Mouse (Mus musculus): ENCODE measurements around the gene Fam19a3. TPM values are rescaled to one million over a fixed set of nuclear protein-coding genes. Genes with fewer than 3 reads are reported as not detected.

Gene Fam19a3
- polyA plus RNA-seq, 1 experiment from 2014 or later = 0.12 TPM

DNA sequence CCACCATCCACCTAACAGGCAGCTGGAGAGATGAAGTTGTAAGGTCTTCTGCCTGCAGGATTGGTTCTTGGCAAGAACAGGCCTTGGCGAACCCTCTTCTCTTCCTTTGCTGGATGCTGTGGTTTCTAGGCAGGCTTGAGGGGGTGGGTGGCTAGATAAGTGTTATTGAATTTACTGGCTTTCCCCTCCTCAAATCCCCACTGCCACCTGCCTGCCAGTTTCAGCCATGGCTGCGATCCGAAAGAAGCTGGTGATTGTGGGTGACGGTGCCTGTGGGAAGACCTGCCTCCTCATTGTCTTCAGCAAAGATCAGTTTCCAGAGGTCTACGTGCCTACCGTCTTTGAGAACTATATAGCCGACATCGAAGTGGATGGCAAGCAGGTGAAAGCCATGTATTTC is 10.0 kb upstream of the Fam19a3 start:
- Histone ChIP-seq H3K27ac (replicated peaks) (0 out of 2 replicates have a peak overlapping the region, but pooled peaks have one; percentile 23), H3K36me3 (peaks cover 35% of the 10 kb centered on the region), H3K9me3 (replicated peaks) (no peaks in the 10 kb centered on the region), H3K4me1 (peaks cover 74% of the 10 kb centered on the region), H3K9ac (no peak overlapping the region), H3K4me2 (replicated peaks) (no peak overlapping the region), H3K27me3 (no peaks in the 10 kb centered on the region), H3K4me3 (replicated peaks) (no peak overlapping the region)
- 75% methylated on average over 8 of the region's 8 CpGs for WGBS
- no peak for ATAC-seq (ENCODE audit: insufficient number of reproducible peaks, low FRiP score, low TSS enrichment, low read depth)

- H3K4me3 ChIP-seq (replicated peaks) = peak overlapping the region; percentile 75
- H3K27me3 ChIP-seq = no peaks in the 10 kb centered on the region
- peak overlapping the region; percentile 86 for H3K27ac ChIP-seq (replicated peaks)
- WGBS = 23% methylated on average over 4 of the region's 4 CpGs
- H3K9ac ChIP-seq = peak overlapping the region; percentile 10; the same call in 1 of the 2 replicates
- no peaks in the 10 kb centered on the region for H3K9me3 ChIP-seq (replicated peaks)
- H3K4me2 ChIP-seq (replicated peaks) = peak overlapping the region; percentile 84
- no peak for ATAC-seq (ENCODE audit: insufficient number of reproducible peaks, low FRiP score, low TSS enrichment, low read depth)
- H3K36me3 ChIP-seq = peaks cover 28% of the 10 kb centered on the region; the same call in 1 of the 2 replicates
- peaks cover 70% of the 10 kb centered on the region for H3K4me1 ChIP-seq
These were observed 9.4 kb upstream of the Fam19a3 start for GRCm38 (mm10) chr3:104791017-104791416.

GRCm38 (mm10) chr3:104790401-104790937 is 8.8 kb upstream of the Fam19a3 start:
- Histone ChIP-seq H3K36me3 (peaks cover 24% of the 10 kb centered on the region; the same call in 1 of the 2 replicates), H3K9ac (peak overlapping the region; percentile 65), H3K4me2 (replicated peaks) (peak overlapping the region; percentile 84), H3K9me3 (replicated peaks) (no peaks in the 10 kb centered on the region), H3K27ac (replicated peaks) (peak overlapping the region; percentile 86), H3K4me1 (peaks cover 65% of the 10 kb centered on the region), H3K27me3 (no peaks in the 10 kb centered on the region), H3K4me3 (replicated peaks) (peak overlapping the region; percentile 75)
- ATAC-seq (ENCODE audit: insufficient number of reproducible peaks, low FRiP score, low TSS enrichment, low read depth) = peak; percentile 18; the same call in 1 of the 2 replicates
- 11% methylated on average over 6 of the region's 6 CpGs for WGBS

DNA sequence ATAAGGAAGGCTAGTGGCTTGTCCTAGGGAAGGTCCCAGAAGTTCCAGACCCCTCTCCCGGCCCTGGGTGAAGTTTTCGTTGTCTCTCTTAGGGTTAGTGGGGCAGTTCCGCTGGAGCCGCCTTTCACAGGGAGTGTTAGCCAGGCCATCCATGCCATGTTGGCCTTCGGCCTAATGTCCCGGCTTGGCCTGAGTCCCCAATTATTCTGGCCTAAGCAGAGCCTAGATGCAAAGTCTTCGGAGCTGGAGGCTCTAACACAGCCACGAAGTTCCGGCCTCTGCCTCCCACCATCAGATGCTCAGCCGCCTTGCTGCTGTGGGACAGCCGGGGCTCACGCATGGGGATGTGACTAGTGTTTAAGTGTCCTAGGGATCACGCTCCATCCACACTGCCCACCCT is 8.2 kb upstream of the Fam19a3 start:
- peak overlapping the region; percentile 84 for H3K4me2 ChIP-seq (replicated peaks)
- peak overlapping the region; percentile 75 for H3K4me3 ChIP-seq (replicated peaks)
- H3K4me1 ChIP-seq = peaks cover 58% of the 10 kb centered on the region
- ATAC-seq (ENCODE audit: insufficient number of reproducible peaks, low FRiP score, low TSS enrichment, low read depth) = no peak
- H3K27ac ChIP-seq (replicated peaks) = peak overlapping the region; percentile 86
- peak overlapping the region; percentile 65 for H3K9ac ChIP-seq
- WGBS = 22% methylated on average over 13 of the region's 13 CpGs
- H3K27me3 ChIP-seq = no peaks in the 10 kb centered on the region
- H3K9me3 ChIP-seq (replicated peaks) = no peaks in the 10 kb centered on the region
- peaks cover 17% of the 10 kb centered on the region; the same call in 1 of the 2 replicates for H3K36me3 ChIP-seq

DNA sequence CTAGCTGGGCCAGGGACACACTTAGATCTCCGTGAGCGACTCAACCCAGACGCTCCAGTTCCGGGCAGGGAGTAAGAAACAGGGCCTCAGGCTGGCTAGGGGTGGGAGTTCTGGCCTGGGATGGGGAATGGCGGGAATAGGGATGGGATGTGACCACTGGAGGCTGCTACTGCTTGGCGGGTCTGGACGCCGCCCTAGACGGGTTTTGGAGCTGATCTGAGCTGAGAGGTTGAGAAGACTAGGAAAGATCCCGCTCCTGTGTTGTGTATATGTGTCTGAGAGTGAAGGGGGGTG is 7.6 kb upstream of the Fam19a3 start:
- Histone ChIP-seq H3K9ac (peak overlapping the region; percentile 65), H3K4me1 (peaks cover 53% of the 10 kb centered on the region), H3K4me3 (replicated peaks) (peak overlapping the region; percentile 75), H3K9me3 (replicated peaks) (no peaks in the 10 kb centered on the region), H3K27ac (replicated peaks) (peak overlapping the region; percentile 86), H3K4me2 (replicated peaks) (peak overlapping the region; percentile 84), H3K36me3 (peaks cover 17% of the 10 kb centered on the region; the same call in 1 of the 2 replicates), H3K27me3 (no peaks in the 10 kb centered on the region; the same call in 1 of the 2 replicates)
- WGBS = 2% methylated on average over 10 of the region's 10 CpGs
- 0 out of 2 replicates have a peak, but pooled peaks have one; percentile 1 for ATAC-seq (ENCODE audit: insufficient number of reproducible peaks, low FRiP score, low TSS enrichment, low read depth)

DNA sequence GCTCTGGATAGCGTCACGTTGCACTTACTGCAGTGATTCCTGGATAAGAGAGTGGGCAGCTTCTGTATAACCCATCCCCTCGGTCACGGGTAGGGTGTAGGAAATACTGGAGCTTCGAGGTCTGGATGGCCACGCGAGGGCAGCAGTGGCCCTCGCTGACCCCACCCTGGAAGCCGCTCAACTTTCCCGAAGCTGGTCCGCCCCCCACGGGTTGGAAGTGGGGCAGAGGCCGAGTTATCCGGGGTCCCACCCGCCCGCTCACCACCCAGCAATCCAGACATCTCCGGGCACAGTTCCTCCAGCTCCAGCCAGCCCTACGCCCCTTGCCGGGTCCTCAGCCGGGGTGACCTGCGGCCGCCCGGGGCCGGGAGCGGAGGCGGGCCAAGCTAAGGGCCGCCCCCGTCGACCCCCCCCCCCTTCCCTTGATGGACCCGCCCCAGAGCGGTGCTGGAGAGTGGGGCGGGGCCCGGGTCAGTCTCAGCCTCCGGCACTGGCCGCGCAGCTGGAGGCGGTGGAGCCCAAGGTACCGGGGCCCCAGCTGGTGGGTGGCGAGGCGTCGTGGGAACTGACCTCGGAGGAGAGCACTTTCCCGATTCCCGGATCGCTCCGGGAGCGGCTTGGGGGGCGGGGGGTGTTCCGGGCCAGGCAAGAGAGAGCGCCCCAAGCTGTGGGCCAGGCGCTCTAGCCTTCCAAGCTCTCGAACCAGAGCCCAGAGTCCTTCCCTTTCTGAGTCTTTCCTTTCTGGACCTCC is 7.1 kb upstream of the Fam19a3 start:
- WGBS = under 1% methylated on average over 52 of the region's 52 CpGs
- ATAC-seq (ENCODE audit: insufficient number of reproducible peaks, low FRiP score, low TSS enrichment, low read depth) = peak; percentile 89
- peak overlapping the region; percentile 86 for H3K27ac ChIP-seq (replicated peaks)
- peaks cover 17% of the 10 kb centered on the region; the same call in 1 of the 2 replicates for H3K36me3 ChIP-seq
- no peaks in the 10 kb centered on the region for H3K9me3 ChIP-seq (replicated peaks)
- peak overlapping the region; percentile 65 for H3K9ac ChIP-seq
- H3K4me1 ChIP-seq = peaks cover 48% of the 10 kb centered on the region
- H3K4me2 ChIP-seq (replicated peaks) = peak overlapping the region; percentile 84
- peak overlapping the region; percentile 75 for H3K4me3 ChIP-seq (replicated peaks)
- peaks cover 4% of the 10 kb centered on the region for H3K27me3 ChIP-seq

- ATAC-seq (ENCODE audit: insufficient number of reproducible peaks, low FRiP score, low TSS enrichment, low read depth) = no peak
These were observed 6.4 kb upstream of the Fam19a3 start, which contains the start of gene Rhoc for GRCm38 (mm10) chr3:104788075-104788474. Gene Rhoc (plus strand): TSS chr3:104788375.

DNA sequence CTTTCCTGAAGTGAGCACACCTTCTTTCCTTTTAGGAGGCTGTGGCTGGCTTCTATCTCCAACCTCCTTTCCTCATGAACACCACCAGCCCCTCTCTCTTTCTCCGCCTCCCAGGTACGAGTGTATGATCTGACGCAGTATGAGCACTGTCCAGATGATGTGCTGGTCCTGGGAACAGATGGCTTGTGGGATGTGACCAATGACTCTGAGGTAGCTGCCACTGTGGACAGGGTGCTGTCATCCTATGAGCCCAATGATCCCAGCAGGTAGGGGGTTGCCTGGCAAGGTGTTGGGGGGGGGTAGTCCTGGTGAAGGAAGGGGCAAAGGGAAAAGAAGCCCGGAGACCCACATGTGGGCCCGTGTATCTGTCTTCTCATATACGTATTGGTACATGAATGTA is 3.6 kb upstream of the Fam19a3 start:
- H3K27me3 ChIP-seq = peaks cover 39% of the 10 kb centered on the region
- H3K4me2 ChIP-seq (replicated peaks) = no peak overlapping the region
- no peak overlapping the region for H3K9ac ChIP-seq
- H3K27ac ChIP-seq (replicated peaks) = no peak overlapping the region
- no peak for ATAC-seq (ENCODE audit: insufficient number of reproducible peaks, low FRiP score, low TSS enrichment, low read depth)
- no peaks in the 10 kb centered on the region for H3K9me3 ChIP-seq (replicated peaks)
- peaks cover 34% of the 10 kb centered on the region for H3K4me1 ChIP-seq
- WGBS = 86% methylated on average over 6 of the region's 6 CpGs
- H3K4me3 ChIP-seq (replicated peaks) = no peak overlapping the region
- H3K36me3 ChIP-seq = no peaks in the 10 kb centered on the region

More at GRCm38 (mm10) chr3:104788075-104788474, 6.4 kb upstream of the Fam19a3 start, which contains the start of gene Rhoc:
- 25% methylated on average over 3 of the region's 3 CpGs for WGBS
- Histone ChIP-seq H3K4me1 (peaks cover 41% of the 10 kb centered on the region), H3K27ac (replicated peaks) (peak within 1 kb of the TSS; percentile 86), H3K36me3 (peaks cover 13% of the 10 kb centered on the region; the same call in 1 of the 2 replicates), H3K27me3 (peaks cover 11% of the 10 kb centered on the region), H3K4me3 (replicated peaks) (peak within 1 kb of the TSS; percentile 75), H3K9me3 (replicated peaks) (no peaks in the 10 kb centered on the region), H3K9ac (peak within 1 kb of the TSS; percentile 65), H3K4me2 (replicated peaks) (peak within 1 kb of the TSS; percentile 84)

- Histone ChIP-seq H3K27ac (replicated peaks) (no peak overlapping the region), H3K9ac (no peak overlapping the region), H3K36me3 (no peaks in the 10 kb centered on the region), H3K9me3 (replicated peaks) (no peaks in the 10 kb centered on the region), H3K4me3 (replicated peaks) (no peak overlapping the region), H3K4me1 (peaks cover 25% of the 10 kb centered on the region), H3K27me3 (peaks cover 50% of the 10 kb centered on the region), H3K4me2 (replicated peaks) (no peak overlapping the region)
- 44% methylated on average over 14 of the region's 14 CpGs for WGBS
- ATAC-seq (ENCODE audit: insufficient number of reproducible peaks, low FRiP score, low TSS enrichment, low read depth) = no peak
These were observed 2.4 kb upstream of the Fam19a3 start for GRCm38 (mm10) chr3:104783971-104784500.

- H3K4me3 ChIP-seq (replicated peaks) = peak overlapping the region; percentile 54
- no peak for ATAC-seq (ENCODE audit: insufficient number of reproducible peaks, low FRiP score, low TSS enrichment, low read depth)
- H3K9me3 ChIP-seq (replicated peaks) = no peaks in the 10 kb centered on the region
- H3K27ac ChIP-seq (replicated peaks) = no peak overlapping the region
- H3K36me3 ChIP-seq = no peaks in the 10 kb centered on the region
- H3K4me1 ChIP-seq = peaks cover 25% of the 10 kb centered on the region
- H3K27me3 ChIP-seq = peaks cover 65% of the 10 kb centered on the region
- peak overlapping the region; percentile 98 for H3K4me2 ChIP-seq (replicated peaks)
- no peak overlapping the region for H3K9ac ChIP-seq
- 24% methylated on average over 12 of the region's 12 CpGs for WGBS
These were observed 531 bp upstream of the Fam19a3 start for GRCm38 (mm10) chr3:104782061-104782681.

Data from embryonic facial prominence, embryonic 15.5 days (tissue).